Mouse (Mus musculus) cortical plate, adult 2 months (tissue): Measurements from ENCODE around the gene Ccdc154.

ENCODE experiments used
- CTCF ChIP-seq: fragments of 200-500 bp; IDR thresholded peaks from 2 replicates; pipeline ENCODE4 v1.5.1; 2011; ENCODE audit warnings: mild to moderate bottlenecking, control low read depth, low read length; ENCODE audit not compliant: insufficient read depth; ENCODE audit errors: extremely low read depth
- POLR2A ChIP-seq: fragments of 200-500 bp; IDR thresholded peaks from 2 replicates; pipeline ENCODE4 v1.6.1; 2011; ENCODE audit warnings: mild to moderate bottlenecking, low read length, control low read depth; ENCODE audit not compliant: insufficient read depth; ENCODE audit errors: extremely low read depth

DNA sequence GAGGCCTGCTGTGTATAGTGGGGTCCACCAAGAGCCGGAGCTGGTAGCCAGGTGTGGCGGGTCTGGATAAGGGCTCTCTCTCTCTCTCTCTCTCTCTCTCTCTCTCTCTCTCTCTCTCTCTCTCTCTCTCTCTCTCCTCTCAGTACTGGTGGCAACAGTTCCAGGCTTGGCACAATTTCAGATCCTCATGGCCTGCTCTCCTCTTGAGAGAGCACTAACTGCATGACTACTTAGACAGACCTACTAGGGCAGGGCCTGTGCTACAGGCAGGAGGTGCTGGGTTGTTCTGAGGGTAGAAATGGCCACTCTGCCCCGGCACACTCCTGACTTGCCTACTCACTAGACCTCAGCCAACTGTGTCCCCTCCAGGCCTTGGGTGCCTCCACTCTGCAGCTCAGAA is 10.3 kb downstream of the Ccdc154 start:
- TF ChIP-seq CTCF (no peak), POLR2A (no peak)
